Mouse (Mus musculus) stomach, postnatal 0 days (tissue): ENCODE measurements around the gene Atp8b4. TPM values are rescaled to one million over a fixed set of nuclear protein-coding genes. Genes with fewer than 3 reads are reported as not detected.
A peak's percentile ranks its signal among the peaks of the same experiment; 100 is the strongest.

ENCODE experiments used
- ATAC-seq: fragments of 200-750 bp; cut with Nextera tagmentation; 2 replicates; pipeline ENCODE4 v1.8.0; 2017; ENCODE audit not compliant: low FRiP score, low TSS enrichment
- DNase-seq: peaks from one replicate; pipeline ENCODE4 v3.0.0-alpha.2; 2016; ENCODE audit warnings: low spot score
- H3K27ac ChIP-seq: fragments of 300-500 bp; sonication (generic); replicated peaks from 2 replicates; pipeline ENCODE4 v1.5.1; 2014; ENCODE audit warnings: mild to moderate bottlenecking, control low read depth
- H3K27me3 ChIP-seq: fragments of 300-500 bp; sonication (generic); 2 replicates; pipeline ENCODE4 v1.6.1; 2014; ENCODE audit warnings: low read length; ENCODE audit not compliant: control insufficient read depth, insufficient read depth
- H3K36me3 ChIP-seq: fragments of 300-500 bp; sonication (generic); 2 replicates; pipeline ENCODE4 v1.6.1; 2014; ENCODE audit warnings: low read length, mixed read lengths; ENCODE audit not compliant: control insufficient read depth, insufficient read depth
- H3K4me1 ChIP-seq: fragments of 300-500 bp; sonication (generic); replicated peaks from 2 replicates; pipeline ENCODE4 v1.6.1; 2014; ENCODE audit warnings: antibody characterized with exemption; ENCODE audit not compliant: control insufficient read depth, insufficient read depth
- H3K4me2 ChIP-seq: fragments of 300-500 bp; sonication (generic); replicated peaks from 2 replicates; pipeline ENCODE4 v1.6.1; 2014; ENCODE audit warnings: low read depth, mild to moderate bottlenecking, control low read depth, moderate library complexity
- H3K4me3 ChIP-seq: fragments of 300-500 bp; sonication (generic); 2 replicates; pipeline ENCODE4 v1.5.1; 2014; ENCODE audit warnings: low read depth, low read length, control low read depth
- H3K9ac ChIP-seq: fragments of 300-500 bp; sonication (generic); 2 replicates; pipeline ENCODE4 v1.6.1; 2014; ENCODE audit warnings: mild to moderate bottlenecking, low read length, control low read depth, mixed read lengths
- H3K9me3 ChIP-seq: fragments of 300-500 bp; sonication (generic); 2 replicates; pipeline ENCODE4 v1.6.1; 2016; ENCODE audit warnings: low read length; ENCODE audit not compliant: control insufficient read depth
- CTCF ChIP-seq: IDR thresholded peaks from 2 replicates; pipeline ENCODE4 v1.5.1; 2016; ENCODE audit warnings: antibody characterized with exemption, low read depth, mild to moderate bottlenecking, moderate library complexity
- EP300 ChIP-seq: optimal IDR thresholded peaks from 2 replicates; pipeline ENCODE3; 2016; ENCODE audit warnings: antibody characterized with exemption
- WGBS: fragments of 180-500 bp; shearing (Covaris S2); extraction: QIAGEN DNeasy Blood & Tissue Kit; methylation state at CpG from one replicate; pipeline ENCODE4 v1.1.7; 2014; 5-methylcytosine and 5-hydroxymethylcytosine counted together
- polyA plus RNA-seq: library from polyadenylated mRNA; unstranded; fragments of >200 nt; fragmentation: Nextera tagmentation; extraction: Ambion mirVana; gene quantifications from 2 replicates; pipeline ENCODE4 v1.2.1, GENCODE M21; 2015

Gene Atp8b4
- polyA plus RNA-seq, 1 experiment from 2014 or later: 0.07 TPM

- Histone ChIP-seq H3K27ac (no peak overlapping the region), H3K4me3 (no peak overlapping the region), H3K9me3 (no peaks in the 10 kb centered on the region), H3K4me2 (no peak overlapping the region), H3K27me3 (no peaks in the 10 kb centered on the region), H3K4me1 (no peaks in the 10 kb centered on the region), H3K36me3 (no peaks in the 10 kb centered on the region), H3K9ac (no peak overlapping the region)
- 27% methylated on average over 7 of the region's 7 CpGs for WGBS
- DNase-seq (no peak), ATAC-seq (0 out of 2 replicates have a peak, but pooled peaks have one; percentile 32)
- TF ChIP-seq EP300: no peak
- no peak for TF ChIP-seq CTCF
These were observed 214.1 kb downstream of the Atp8b4 start for GRCm38 (mm10) chr2:126286420-126286819.

- Histone ChIP-seq H3K9me3 (no peaks in the 10 kb centered on the region), H3K36me3 (no peaks in the 10 kb centered on the region), H3K4me3 (no peak overlapping the region), H3K4me2 (no peak overlapping the region), H3K9ac (no peak overlapping the region), H3K27me3 (no peaks in the 10 kb centered on the region), H3K4me1 (no peaks in the 10 kb centered on the region), H3K27ac (no peak overlapping the region)
- WGBS: 80% methylated on average over 6 of the region's 6 CpGs
- ATAC-seq: no peak
- TF ChIP-seq CTCF (no peak), EP300 (no peak)
- no peak for DNase-seq
These were observed 216.4 kb downstream of the Atp8b4 start for GRCm38 (mm10) chr2:126284071-126284470.

- 52% methylated on average over 3 of the region's 3 CpGs for WGBS
- H3K36me3 ChIP-seq: no peaks in the 10 kb centered on the region
These were observed 217.4 kb downstream of the Atp8b4 start for GRCm38 (mm10) chr2:126283086-126283485.

GRCm38 (mm10) chr2:126275511-126275910, 225.0 kb downstream of the Atp8b4 start:
- no peak for TF ChIP-seq CTCF
- TF ChIP-seq EP300: no peak
- no peaks in the 10 kb centered on the region for H3K27me3 ChIP-seq
- H3K27ac ChIP-seq: no peak overlapping the region
- no peak overlapping the region for H3K4me2 ChIP-seq
- no peak for ATAC-seq
- 58% methylated on average over 3 of the region's 3 CpGs for WGBS
- no peaks in the 10 kb centered on the region for H3K36me3 ChIP-seq
- no peaks in the 10 kb centered on the region for H3K4me1 ChIP-seq
- no peak for DNase-seq
- H3K9me3 ChIP-seq: no peaks in the 10 kb centered on the region
- no peak overlapping the region for H3K4me3 ChIP-seq
- H3K9ac ChIP-seq: no peak overlapping the region

More at GRCm38 (mm10) chr2:126283086-126283485, 217.4 kb downstream of the Atp8b4 start:
- no peaks in the 10 kb centered on the region for H3K9me3 ChIP-seq
- H3K27ac ChIP-seq: no peak overlapping the region
- ATAC-seq (no peak), DNase-seq (no peak)
- no peak for TF ChIP-seq CTCF
- TF ChIP-seq EP300: no peak
- H3K4me3 ChIP-seq: no peak overlapping the region
- no peaks in the 10 kb centered on the region for H3K4me1 ChIP-seq
- no peak overlapping the region for H3K4me2 ChIP-seq
- H3K27me3 ChIP-seq: no peaks in the 10 kb centered on the region
- H3K9ac ChIP-seq: no peak overlapping the region

GRCm38 (mm10) chr2:126274826-126275405, 225.6 kb downstream of the Atp8b4 start:
- H3K4me1 ChIP-seq: no peaks in the 10 kb centered on the region
- no peak overlapping the region for H3K27ac ChIP-seq
- H3K9me3 ChIP-seq: no peaks in the 10 kb centered on the region
- no peak overlapping the region for H3K4me2 ChIP-seq
- no peak overlapping the region for H3K4me3 ChIP-seq
- DNase-seq (no peak), ATAC-seq (no peak)
- WGBS: 55% methylated on average over 3 of the region's 3 CpGs
- TF ChIP-seq CTCF: no peak
- no peaks in the 10 kb centered on the region for H3K27me3 ChIP-seq
- no peaks in the 10 kb centered on the region for H3K36me3 ChIP-seq
- no peak overlapping the region for H3K9ac ChIP-seq

- no peaks in the 10 kb centered on the region for H3K4me1 ChIP-seq
- DNase-seq (no peak), ATAC-seq (no peak)
- no peak overlapping the region for H3K27ac ChIP-seq
- no peaks in the 10 kb centered on the region for H3K9me3 ChIP-seq
- no peaks in the 10 kb centered on the region for H3K27me3 ChIP-seq
- TF ChIP-seq EP300 (no peak), CTCF (no peak)
- H3K4me2 ChIP-seq: no peak overlapping the region
- WGBS: 67% methylated on average over 3 of the region's 3 CpGs
- no peaks in the 10 kb centered on the region for H3K36me3 ChIP-seq
- no peak overlapping the region for H3K4me3 ChIP-seq
- no peak overlapping the region for H3K9ac ChIP-seq
These were observed 226.2 kb downstream of the Atp8b4 start for GRCm38 (mm10) chr2:126274311-126274710.

Other genes with a start within 250 kb of the Atp8b4 start
- gene Slc27a2, start 51.7 kb upstream of the Atp8b4 start, polyA plus RNA-seq: 1.1 and 2.4 TPM in 2 replicates
- gene Hdc, start 118.6 kb upstream of the Atp8b4 start, polyA plus RNA-seq: 2.9 and 3.4 TPM in 2 replicates
- gene Gabpb1, start 175.7 kb upstream of the Atp8b4 start, polyA plus RNA-seq: 15.9 and 17.1 TPM in 2 replicates
- 19.1 and 19.2 TPM in 2 replicates for gene Usp8, start 206.7 kb upstream of the Atp8b4 start, polyA plus RNA-seq